Mouse (Mus musculus): ENCODE results near the gene Nostrin.

Nostrin gene

DNA sequence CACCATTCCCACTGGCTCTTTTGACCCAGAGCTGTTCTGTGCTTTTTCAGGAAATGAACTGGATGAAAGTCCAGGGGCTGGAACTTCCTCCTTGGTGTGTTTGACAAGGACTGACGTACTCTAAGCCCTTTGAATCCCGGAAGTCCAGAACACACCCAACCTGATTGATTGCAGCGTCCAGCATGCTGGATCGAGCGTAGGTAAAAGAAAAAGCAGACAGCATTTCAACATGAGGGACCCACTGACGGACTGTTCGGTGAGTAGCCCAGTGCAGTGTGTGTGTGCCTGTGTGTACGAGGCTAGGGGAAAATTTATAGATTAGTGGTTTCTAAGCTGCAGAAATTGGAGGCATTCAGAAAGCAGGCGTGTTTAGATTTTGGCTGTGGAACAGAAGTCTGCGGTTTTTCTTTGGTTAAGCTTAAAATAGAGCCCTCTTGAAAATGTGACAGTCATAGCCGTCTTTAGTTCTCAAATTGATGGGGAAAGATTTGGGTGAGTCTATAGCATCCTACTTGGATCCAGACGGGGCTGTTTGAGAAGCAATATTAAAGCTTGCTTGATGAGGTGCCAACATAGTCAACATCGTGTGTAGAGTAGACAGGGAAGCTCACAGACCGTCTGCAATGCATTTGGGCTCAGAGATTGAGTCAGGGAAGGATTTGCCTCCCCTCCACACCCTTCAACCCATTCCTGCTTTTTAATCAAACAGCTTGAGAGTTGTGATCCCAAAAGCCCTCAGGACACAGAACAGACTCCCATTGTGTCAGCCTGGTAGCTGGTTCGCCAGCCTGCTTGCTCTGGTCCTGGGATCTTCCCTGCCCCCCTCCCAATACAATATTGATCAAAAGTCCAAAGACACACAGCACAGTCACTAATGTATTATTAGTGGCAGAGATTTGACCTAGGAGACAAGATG is at the start of gene Nostrin:
Gene Nostrin, plus strand, starts transcription at position 140 of the 916 bp plus-strand sequence.
- in situ Hi-C loops (cut with MboI; ENCODE audit: unreplicated experiment in 2 of 2): no loop called here

GRCm38 (mm10) chr2:69086505-69087260 is 48.9 kb upstream of the Nostrin start:
- in situ Hi-C loops (cut with MboI; ENCODE audit: unreplicated experiment in 2 of 2): no loop called here

DNA sequence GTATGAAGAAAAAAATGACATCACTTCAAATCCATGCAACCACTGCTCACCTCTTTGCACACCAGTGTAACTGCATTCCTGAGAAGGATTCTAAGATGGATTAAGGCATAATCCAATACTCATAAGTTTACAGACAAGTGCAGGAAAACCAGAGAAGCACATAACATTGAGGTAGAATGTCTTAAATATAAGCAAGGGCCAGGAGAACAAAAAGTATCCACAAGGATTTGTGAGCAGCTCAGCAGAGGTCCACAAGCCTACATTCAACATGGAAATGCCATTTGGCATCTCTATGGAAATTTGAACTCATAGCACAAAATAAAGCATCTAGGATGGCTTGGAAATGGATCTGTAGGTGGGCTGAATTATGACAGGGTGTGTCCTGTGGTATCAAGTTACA is 39.8 kb upstream of the Nostrin start:
- in situ Hi-C loops (cut with MboI; ENCODE audit: unreplicated experiment in 2 of 2): no loop called here

GRCm38 (mm10) chr2:69096821-69097220 is 38.8 kb upstream of the Nostrin start:
- in situ Hi-C loops (cut with MboI; ENCODE audit: unreplicated experiment in 2 of 2): no loop called here

DNA sequence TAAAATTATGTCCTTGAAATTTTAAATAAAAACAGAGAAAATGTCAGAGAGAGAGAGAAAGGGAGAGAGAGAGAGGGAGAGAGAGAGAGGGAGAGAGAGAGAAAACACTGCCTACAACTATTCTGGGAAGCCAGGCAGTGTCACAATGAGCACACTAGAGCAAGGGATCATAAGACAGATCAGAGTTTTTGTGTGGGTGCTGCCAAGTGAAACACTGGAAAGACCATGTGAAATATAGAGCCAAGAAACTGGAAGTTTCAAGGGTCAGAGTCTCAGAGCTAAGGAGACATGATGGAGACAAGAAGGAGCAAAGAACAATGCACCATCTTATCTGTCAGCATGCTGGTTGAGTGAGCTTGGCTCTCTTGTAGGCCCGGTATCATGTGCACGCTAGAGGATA is 38.1 kb upstream of the Nostrin start:
- in situ Hi-C loops (cut with MboI; ENCODE audit: unreplicated experiment in 2 of 2): no loop called here

GRCm38 (mm10) chr2:69098701-69099100 is 36.9 kb upstream of the Nostrin start:
- in situ Hi-C loops (cut with MboI; ENCODE audit: unreplicated experiment in 2 of 2): no loop called here

DNA sequence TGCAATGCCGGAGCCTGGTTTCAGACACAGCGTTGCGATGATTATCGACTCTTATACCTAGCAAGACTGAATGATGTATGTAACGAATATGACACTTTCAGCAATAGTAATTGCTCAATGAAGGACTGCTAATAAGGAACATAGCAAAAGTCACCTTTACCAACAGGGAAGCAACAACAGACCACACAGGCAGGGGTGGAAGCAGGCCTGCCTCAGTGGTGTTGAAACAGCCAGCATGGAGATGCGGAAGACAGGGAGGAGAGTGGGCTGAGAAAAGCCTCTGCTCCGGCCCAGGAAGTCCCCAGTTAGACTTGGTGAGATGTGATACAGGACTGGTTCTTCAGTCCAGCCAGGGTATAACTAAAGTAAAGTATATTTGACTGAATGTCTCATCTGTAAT is 36.5 kb upstream of the Nostrin start:
- in situ Hi-C loops (cut with MboI; ENCODE audit: unreplicated experiment in 2 of 2): no loop called here

DNA sequence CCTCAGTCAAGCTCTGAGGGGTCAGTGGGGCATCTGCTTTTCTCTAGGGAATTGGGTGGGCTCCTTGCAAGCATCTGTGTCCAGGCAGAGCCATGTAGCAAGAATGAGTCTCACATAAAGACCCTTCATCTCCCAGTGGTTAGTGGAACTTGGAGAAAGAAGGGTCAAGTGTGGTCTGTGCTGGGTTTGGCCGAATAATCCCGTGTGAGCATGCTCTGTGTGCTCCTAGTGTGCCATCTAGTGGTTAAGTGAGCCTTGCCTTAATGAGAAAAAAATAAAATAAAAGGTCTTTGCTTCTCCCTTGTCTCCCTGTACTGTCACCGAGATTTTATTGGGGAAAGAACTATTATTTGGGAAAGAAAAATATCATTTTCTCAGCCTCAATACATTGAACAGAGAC is 34.9 kb upstream of the Nostrin start:
- in situ Hi-C loops (cut with MboI; ENCODE audit: unreplicated experiment in 2 of 2): no loop called here

DNA sequence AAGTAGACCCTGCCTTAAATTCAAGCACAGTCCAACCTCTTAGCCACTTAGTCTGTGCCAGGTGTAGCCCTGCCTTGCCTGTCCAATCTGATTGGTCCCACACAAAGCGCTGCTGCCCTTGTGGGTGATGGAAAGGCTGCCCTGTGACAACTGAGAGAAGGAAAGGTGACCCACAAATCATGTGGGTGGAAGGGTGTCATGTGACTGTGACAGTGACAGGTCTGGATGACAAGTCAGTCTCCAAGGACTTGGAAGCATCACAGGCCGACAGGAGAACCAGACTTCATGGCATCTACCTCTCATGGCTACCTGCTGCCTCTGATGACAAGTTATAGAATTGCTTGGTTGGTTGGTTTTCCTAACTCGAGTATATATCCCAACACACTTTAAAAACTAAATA is 32.1 kb upstream of the Nostrin start:
- in situ Hi-C loops (cut with MboI; ENCODE audit: unreplicated experiment in 2 of 2): no loop called here

DNA sequence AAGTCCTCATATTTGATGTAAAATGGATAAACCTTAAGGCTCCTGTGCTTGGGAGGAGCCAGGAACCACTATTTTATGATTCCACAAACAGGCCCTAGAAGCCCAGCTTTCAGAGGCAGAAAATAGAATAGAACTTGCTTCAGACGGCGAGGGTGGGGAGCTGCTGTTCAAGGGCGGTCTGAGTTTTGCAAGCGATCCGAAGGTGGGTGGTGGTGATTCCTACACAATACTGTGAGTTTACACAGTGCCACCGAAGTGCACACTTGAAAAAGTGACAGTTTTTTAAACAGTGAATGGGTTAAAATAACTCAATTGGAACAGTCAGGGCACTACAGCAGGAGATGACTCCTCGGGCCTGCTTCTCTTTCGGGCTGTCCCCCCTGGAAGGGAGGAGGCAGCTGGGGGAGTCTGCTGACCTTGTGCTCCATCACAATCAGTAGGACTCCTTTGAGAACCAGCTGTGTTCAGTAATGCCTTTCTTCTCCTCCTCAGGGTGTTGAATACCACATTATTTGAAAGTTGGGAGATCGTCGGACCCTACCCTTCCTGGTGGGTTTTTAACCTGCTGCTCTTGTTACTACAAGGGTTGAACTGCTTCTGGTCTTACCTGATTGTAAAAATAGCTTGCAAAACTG is 31.0 kb upstream of the Nostrin start:
- in situ Hi-C loops (cut with MboI; ENCODE audit: unreplicated experiment in 2 of 2): no loop called here

DNA sequence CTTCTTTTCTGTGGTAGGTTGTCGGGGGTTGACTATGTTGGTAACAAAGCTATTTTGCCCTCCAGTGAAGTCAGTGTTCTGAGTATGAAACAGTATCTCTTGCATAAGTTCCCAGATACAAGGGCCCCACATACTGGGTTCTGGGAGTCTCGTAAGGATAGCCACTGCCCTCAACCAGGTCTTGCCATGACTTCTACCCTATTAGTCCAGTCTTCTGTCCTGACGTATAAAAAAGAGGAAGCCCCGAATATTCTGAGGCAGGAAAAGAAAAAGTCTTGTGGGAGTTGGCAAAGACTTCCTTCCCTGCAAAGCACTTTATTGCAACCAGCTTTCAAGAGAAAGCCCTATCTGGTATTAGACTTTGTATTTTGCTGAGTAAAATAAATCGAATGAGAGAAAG is 26.4 kb upstream of the Nostrin start:
- in situ Hi-C loops (cut with MboI; ENCODE audit: unreplicated experiment in 2 of 2): no loop called here

DNA sequence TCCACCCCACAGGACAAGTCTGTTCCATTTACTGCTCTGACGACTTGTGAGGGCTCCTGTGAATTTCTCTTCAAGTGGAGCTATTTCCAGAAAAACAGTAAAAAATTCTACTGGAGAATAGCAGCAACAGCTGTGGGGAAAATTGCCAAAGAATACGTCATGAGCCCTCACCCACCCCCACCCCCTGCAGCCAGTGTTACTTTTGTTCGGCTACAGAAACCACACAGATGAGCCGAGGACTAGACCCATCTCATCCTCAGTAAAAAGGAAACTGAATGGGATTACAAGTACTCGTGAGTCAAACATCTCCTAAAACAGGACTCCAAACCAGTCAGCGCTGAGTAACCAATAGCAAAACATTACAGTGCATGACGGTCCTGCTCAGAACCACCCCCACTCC is 25.9 kb upstream of the Nostrin start:
- in situ Hi-C loops (cut with MboI; ENCODE audit: unreplicated experiment in 2 of 2): no loop called here

GRCm38 (mm10) chr2:69112609-69113008 is 23.0 kb upstream of the Nostrin start:
- in situ Hi-C loops (cut with MboI; ENCODE audit: unreplicated experiment in 2 of 2): no loop called here

DNA sequence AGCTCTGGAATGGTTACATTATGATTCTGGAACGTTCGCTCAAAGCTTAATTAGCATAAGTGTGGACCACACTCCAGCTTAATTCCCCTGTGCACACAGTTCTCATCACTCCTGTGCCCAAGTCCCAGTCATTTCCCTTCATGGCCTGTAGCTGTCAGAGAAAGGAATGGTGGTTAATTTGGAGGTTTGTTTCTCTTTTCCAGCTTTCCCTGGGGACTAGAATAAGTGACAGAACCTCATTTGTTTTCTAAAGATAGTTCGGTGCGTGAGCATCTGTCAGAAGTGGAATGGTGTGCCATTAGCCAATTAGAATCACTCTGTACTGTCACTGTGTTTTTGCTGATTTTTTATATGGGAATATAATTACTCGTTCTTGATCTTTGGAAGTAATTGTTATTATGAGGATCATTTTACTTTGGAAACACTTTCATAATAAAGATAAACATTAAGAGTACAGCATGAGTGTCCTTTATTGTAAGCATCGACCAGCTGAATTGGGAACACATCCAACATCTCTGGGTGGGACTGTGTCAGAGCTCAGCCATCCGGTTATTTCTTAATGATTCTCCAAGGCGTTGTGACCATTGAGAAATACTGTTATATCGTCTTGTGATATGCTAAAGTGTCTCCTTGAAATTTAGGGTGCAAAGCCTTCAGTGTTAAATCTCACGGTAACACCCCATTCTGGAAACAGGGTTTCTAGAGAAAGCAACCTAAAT is 21.6 kb upstream of the Nostrin start:
- in situ Hi-C loops (cut with MboI; ENCODE audit: unreplicated experiment in 2 of 2): no loop called here

DNA sequence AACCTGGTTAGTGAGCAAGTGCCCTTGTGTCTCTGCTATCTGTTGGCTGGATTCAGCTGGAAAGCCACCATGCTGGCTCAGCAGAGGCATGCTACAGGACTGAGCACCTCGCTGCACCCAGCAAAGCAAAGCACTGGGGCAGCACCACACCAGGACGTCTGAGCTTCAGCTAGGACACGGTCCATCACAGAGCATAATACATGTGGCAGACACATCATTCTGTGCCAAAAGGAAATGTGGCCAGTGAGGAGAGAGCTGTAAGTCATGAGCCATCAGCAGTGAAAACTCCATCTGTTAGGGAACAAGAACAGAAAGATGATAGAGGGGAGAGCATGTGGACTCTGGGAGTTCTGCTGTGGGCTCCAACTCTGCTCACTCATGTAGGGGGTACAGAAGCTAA is 19.7 kb upstream of the Nostrin start:
- in situ Hi-C loops (cut with MboI; ENCODE audit: unreplicated experiment in 2 of 2): no loop called here

GRCm38 (mm10) chr2:69116767-69117166 is 18.8 kb upstream of the Nostrin start:
- in situ Hi-C loops (cut with MboI; ENCODE audit: unreplicated experiment in 2 of 2): no loop called here

DNA sequence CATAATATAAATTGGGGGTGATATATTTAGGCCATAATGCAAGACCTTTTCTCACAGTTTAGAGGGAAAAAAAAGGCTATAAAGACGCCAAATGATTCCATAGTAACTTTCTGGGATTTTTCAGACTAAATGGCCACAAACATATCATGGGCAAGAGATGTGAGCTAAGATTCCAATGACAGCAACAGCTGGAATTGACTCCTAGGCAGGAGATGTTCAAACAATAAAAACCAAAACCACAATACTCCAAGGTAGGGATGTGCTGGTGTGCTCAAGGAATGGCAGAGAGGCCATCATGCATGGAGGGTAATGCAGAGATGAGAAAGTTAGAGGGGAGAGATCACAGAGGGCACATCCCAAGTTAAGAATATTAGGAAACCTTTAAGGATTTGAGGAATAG is 16.6 kb upstream of the Nostrin start:
- in situ Hi-C loops (cut with MboI; ENCODE audit: unreplicated experiment in 2 of 2): no loop called here

DNA sequence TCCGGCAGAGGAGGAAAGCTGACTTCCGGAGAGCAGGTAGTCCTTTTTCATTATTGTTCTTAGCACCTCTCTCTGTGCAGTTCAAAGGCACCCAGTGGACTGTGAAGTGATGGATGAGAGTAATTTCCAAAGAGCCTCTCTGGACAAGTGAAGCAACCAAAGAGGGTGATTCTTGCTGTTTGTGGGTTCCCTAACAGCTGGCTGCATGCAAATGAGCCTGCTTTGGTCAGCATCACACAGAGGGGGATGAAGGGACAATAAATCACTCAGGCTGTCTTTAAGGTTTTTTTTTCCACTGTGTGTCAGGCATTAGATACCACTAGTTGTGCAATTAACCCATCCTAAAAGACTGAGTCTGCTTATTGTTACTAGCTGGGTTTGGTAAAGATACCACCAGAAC is 15.9 kb upstream of the Nostrin start:
- in situ Hi-C loops (cut with MboI; ENCODE audit: unreplicated experiment in 2 of 2): no loop called here

DNA sequence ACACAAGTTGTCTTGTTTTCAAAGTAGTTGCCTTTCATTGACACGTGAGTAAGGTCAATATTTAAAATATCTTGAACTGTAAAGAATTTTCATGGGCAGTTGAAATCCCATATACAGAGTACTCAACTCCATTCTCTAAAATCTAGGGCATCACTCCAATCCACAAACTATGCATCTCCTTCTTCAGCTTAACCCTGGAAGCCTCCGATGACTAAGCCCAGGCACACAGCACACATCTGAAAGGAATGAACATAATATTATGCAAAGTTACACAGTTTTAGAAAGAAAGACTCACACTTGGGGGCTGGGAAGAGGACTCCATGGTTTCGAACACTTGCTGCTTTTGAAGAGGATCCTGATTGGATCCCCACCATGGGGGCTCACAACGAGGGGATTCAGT is 13.9 kb upstream of the Nostrin start:
- in situ Hi-C loops (cut with MboI; ENCODE audit: unreplicated experiment in 2 of 2): no loop called here

- in situ Hi-C loops (cut with MboI; ENCODE audit: unreplicated experiment in 2 of 2): no loop called here
These were observed 10.2 kb upstream of the Nostrin start for GRCm38 (mm10) chr2:69125425-69125824.

GRCm38 (mm10) chr2:69128321-69128720 is 7.3 kb upstream of the Nostrin start:
- in situ Hi-C loops (cut with MboI; ENCODE audit: unreplicated experiment in 2 of 2): no loop called here
